Mouse (Mus musculus) ES-E14 (cell line): ENCODE data around the gene 4930404N11Rik.

Experiments
- HCFC1 ChIP-seq: IDR thresholded peaks from 2 replicates; pipeline ENCODE4 v1.6.1; 2012; ENCODE audit warnings: low read length, inconsistent platforms, borderline replicate concordance; ENCODE audit not compliant: insufficient read depth
- ZC3H11A ChIP-seq: IDR thresholded peaks from 2 replicates; pipeline ENCODE4 v1.6.1; 2012; ENCODE audit warnings: low read depth, mild to moderate bottlenecking, inconsistent platforms, low read length, borderline replicate concordance
- ZNF384 ChIP-seq: IDR thresholded peaks from 2 replicates; pipeline ENCODE4 v1.6.1; 2012; ENCODE audit warnings: low read depth, low read length, inconsistent platforms

GRCm38 (mm10) chr10:81358841-81359240, 6.8 kb downstream of the 4930404N11Rik start:
- TF ChIP-seq HCFC1 (no peak), ZNF384 (no peak), ZC3H11A (no peak)
